Mouse (Mus musculus): ENCODE results near the gene Atf7ip. TPM values are rescaled to one million over a fixed set of nuclear protein-coding genes. Genes with fewer than 3 reads are reported as not detected.

The Atf7ip gene
- polyA plus RNA-seq, 1 experiment from 2014 or later = 38.2 TPM

GRCm38 (mm10) chr6:136631519-136631918, 125.6 kb downstream of the Atf7ip start:
- H3K36me3 ChIP-seq (ENCODE audit: control insufficient read depth, insufficient read depth, low read length) = no peaks in the 10 kb centered on the region

GRCm38 (mm10) chr6:136631945-136632534, 126.1 kb downstream of the Atf7ip start:
- 87% methylated on average over 13 of the region's 13 CpGs for WGBS
- no peak for ATAC-seq
- Histone ChIP-seq H3K27me3 (ENCODE audit: control insufficient read depth, insufficient read depth, low read depth, low read length) (no peaks in the 10 kb centered on the region), H3K27ac (ENCODE audit: low read length) (no peak overlapping the region), H3K4me1 (ENCODE audit: control insufficient read depth, insufficient read depth, low read length) (no peaks in the 10 kb centered on the region; the same call in 1 of the 2 replicates), H3K36me3 (ENCODE audit: control insufficient read depth, insufficient read depth, low read length) (no peaks in the 10 kb centered on the region), H3K9ac (ENCODE audit: low read depth, low read length) (no peak overlapping the region), H3K4me2 (ENCODE audit: low read length) (no peak overlapping the region), H3K4me3 (ENCODE audit: low read depth, low read length) (no peak overlapping the region), H3K9me3 (replicated peaks; ENCODE audit: control insufficient read depth, low read length, poor library complexity, severe bottlenecking) (no peaks in the 10 kb centered on the region)

More at GRCm38 (mm10) chr6:136631519-136631918, 125.6 kb downstream of the Atf7ip start:
- H3K4me1 ChIP-seq (ENCODE audit: control insufficient read depth, insufficient read depth, low read length) = no peaks in the 10 kb centered on the region; the same call in 1 of the 2 replicates
- H3K27me3 ChIP-seq (ENCODE audit: control insufficient read depth, insufficient read depth, low read depth, low read length) = no peaks in the 10 kb centered on the region
- H3K9me3 ChIP-seq (replicated peaks; ENCODE audit: control insufficient read depth, low read length, poor library complexity, severe bottlenecking) = no peaks in the 10 kb centered on the region
- H3K4me3 ChIP-seq (ENCODE audit: low read depth, low read length) = no peak overlapping the region
- ATAC-seq = no peak
- 91% methylated on average over 8 of the region's 8 CpGs for WGBS
- no peak overlapping the region for H3K9ac ChIP-seq (ENCODE audit: low read depth, low read length)
- H3K27ac ChIP-seq (ENCODE audit: low read length) = no peak overlapping the region
- H3K4me2 ChIP-seq (ENCODE audit: low read length) = no peak overlapping the region

GRCm38 (mm10) chr6:136633154-136633553, 127.2 kb downstream of the Atf7ip start:
- Histone ChIP-seq H3K27me3 (ENCODE audit: control insufficient read depth, insufficient read depth, low read depth, low read length) (no peaks in the 10 kb centered on the region), H3K27ac (ENCODE audit: low read length) (no peak overlapping the region), H3K4me2 (ENCODE audit: low read length) (no peak overlapping the region), H3K4me3 (ENCODE audit: low read depth, low read length) (no peak overlapping the region), H3K9me3 (replicated peaks; ENCODE audit: control insufficient read depth, low read length, poor library complexity, severe bottlenecking) (no peaks in the 10 kb centered on the region), H3K4me1 (ENCODE audit: control insufficient read depth, insufficient read depth, low read length) (no peaks in the 10 kb centered on the region; the same call in 1 of the 2 replicates), H3K9ac (ENCODE audit: low read depth, low read length) (no peak overlapping the region), H3K36me3 (ENCODE audit: control insufficient read depth, insufficient read depth, low read length) (no peaks in the 10 kb centered on the region)
- WGBS = 90% methylated on average over 3 of the region's 3 CpGs
- ATAC-seq = no peak

GRCm38 (mm10) chr6:136633719-136634118, 127.8 kb downstream of the Atf7ip start:
- H3K36me3 ChIP-seq (ENCODE audit: control insufficient read depth, insufficient read depth, low read length) = no peaks in the 10 kb centered on the region

GRCm38 (mm10) chr6:136634982-136635381, 129.0 kb downstream of the Atf7ip start:
- H3K27ac ChIP-seq (ENCODE audit: low read length) = no peak overlapping the region
- H3K9ac ChIP-seq (ENCODE audit: low read depth, low read length) = no peak overlapping the region
- no peak overlapping the region for H3K4me2 ChIP-seq (ENCODE audit: low read length)
- ATAC-seq = no peak
- H3K4me3 ChIP-seq (ENCODE audit: low read depth, low read length) = no peak overlapping the region
- H3K27me3 ChIP-seq (ENCODE audit: control insufficient read depth, insufficient read depth, low read depth, low read length) = no peaks in the 10 kb centered on the region
- H3K4me1 ChIP-seq (ENCODE audit: control insufficient read depth, insufficient read depth, low read length) = no peaks in the 10 kb centered on the region
- WGBS = 70% methylated on average over 3 of the region's 3 CpGs
- no peaks in the 10 kb centered on the region for H3K9me3 ChIP-seq (replicated peaks; ENCODE audit: control insufficient read depth, low read length, poor library complexity, severe bottlenecking)
- no peaks in the 10 kb centered on the region for H3K36me3 ChIP-seq (ENCODE audit: control insufficient read depth, insufficient read depth, low read length)

More at GRCm38 (mm10) chr6:136633719-136634118, 127.8 kb downstream of the Atf7ip start:
- ATAC-seq = no peak
- H3K27ac ChIP-seq (ENCODE audit: low read length) = no peak overlapping the region
- H3K4me3 ChIP-seq (ENCODE audit: low read depth, low read length) = no peak overlapping the region
- no peaks in the 10 kb centered on the region for H3K4me1 ChIP-seq (ENCODE audit: control insufficient read depth, insufficient read depth, low read length)
- no peaks in the 10 kb centered on the region for H3K9me3 ChIP-seq (replicated peaks; ENCODE audit: control insufficient read depth, low read length, poor library complexity, severe bottlenecking)
- no peak overlapping the region for H3K9ac ChIP-seq (ENCODE audit: low read depth, low read length)
- no peak overlapping the region for H3K4me2 ChIP-seq (ENCODE audit: low read length)
- WGBS = 78% methylated on average over 6 of the region's 6 CpGs
- no peaks in the 10 kb centered on the region for H3K27me3 ChIP-seq (ENCODE audit: control insufficient read depth, insufficient read depth, low read depth, low read length)

- no peak overlapping the region for H3K27ac ChIP-seq (ENCODE audit: low read length)
- no peaks in the 10 kb centered on the region for H3K4me1 ChIP-seq (ENCODE audit: control insufficient read depth, insufficient read depth, low read length)
- no peak for ATAC-seq
- no peak overlapping the region for H3K4me3 ChIP-seq (ENCODE audit: low read depth, low read length)
- H3K4me2 ChIP-seq (ENCODE audit: low read length) = no peak overlapping the region
- no peaks in the 10 kb centered on the region for H3K9me3 ChIP-seq (replicated peaks; ENCODE audit: control insufficient read depth, low read length, poor library complexity, severe bottlenecking)
- H3K27me3 ChIP-seq (ENCODE audit: control insufficient read depth, insufficient read depth, low read depth, low read length) = no peaks in the 10 kb centered on the region
- H3K36me3 ChIP-seq (ENCODE audit: control insufficient read depth, insufficient read depth, low read length) = no peaks in the 10 kb centered on the region
- 92% methylated on average over 2 of the region's 2 CpGs for WGBS
- H3K9ac ChIP-seq (ENCODE audit: low read depth, low read length) = no peak overlapping the region
Measured at GRCm38 (mm10) chr6:136644171-136644570, 138.2 kb downstream of the Atf7ip start.

GRCm38 (mm10) chr6:136645754-136646153, 139.8 kb downstream of the Atf7ip start:
- no peak overlapping the region for H3K4me2 ChIP-seq (ENCODE audit: low read length)
- H3K36me3 ChIP-seq (ENCODE audit: control insufficient read depth, insufficient read depth, low read length) = no peaks in the 10 kb centered on the region
- H3K4me1 ChIP-seq (ENCODE audit: control insufficient read depth, insufficient read depth, low read length) = no peaks in the 10 kb centered on the region
- H3K27me3 ChIP-seq (ENCODE audit: control insufficient read depth, insufficient read depth, low read depth, low read length) = no peaks in the 10 kb centered on the region
- no peak overlapping the region for H3K4me3 ChIP-seq (ENCODE audit: low read depth, low read length)
- no peaks in the 10 kb centered on the region for H3K9me3 ChIP-seq (replicated peaks; ENCODE audit: control insufficient read depth, low read length, poor library complexity, severe bottlenecking)
- 66% methylated on average over 9 of the region's 9 CpGs for WGBS
- no peak for ATAC-seq
- H3K9ac ChIP-seq (ENCODE audit: low read depth, low read length) = no peak overlapping the region
- no peak overlapping the region for H3K27ac ChIP-seq (ENCODE audit: low read length)

- Histone ChIP-seq H3K4me3 (ENCODE audit: low read depth, low read length) (no peak overlapping the region), H3K27me3 (ENCODE audit: control insufficient read depth, insufficient read depth, low read depth, low read length) (no peaks in the 10 kb centered on the region), H3K9ac (ENCODE audit: low read depth, low read length) (no peak overlapping the region), H3K27ac (ENCODE audit: low read length) (no peak overlapping the region), H3K4me2 (ENCODE audit: low read length) (no peak overlapping the region), H3K9me3 (replicated peaks; ENCODE audit: control insufficient read depth, low read length, poor library complexity, severe bottlenecking) (no peaks in the 10 kb centered on the region), H3K36me3 (ENCODE audit: control insufficient read depth, insufficient read depth, low read length) (no peaks in the 10 kb centered on the region), H3K4me1 (ENCODE audit: control insufficient read depth, insufficient read depth, low read length) (no peaks in the 10 kb centered on the region)
- ATAC-seq = no peak
- 31% methylated on average over 6 of the region's 6 CpGs for WGBS
Measured at GRCm38 (mm10) chr6:136646207-136646606, 140.2 kb downstream of the Atf7ip start.

- Histone ChIP-seq H3K36me3 (ENCODE audit: control insufficient read depth, insufficient read depth, low read length) (no peaks in the 10 kb centered on the region), H3K4me3 (ENCODE audit: low read depth, low read length) (no peak overlapping the region), H3K4me1 (ENCODE audit: control insufficient read depth, insufficient read depth, low read length) (no peaks in the 10 kb centered on the region), H3K4me2 (ENCODE audit: low read length) (no peak overlapping the region), H3K27me3 (ENCODE audit: control insufficient read depth, insufficient read depth, low read depth, low read length) (no peaks in the 10 kb centered on the region), H3K9me3 (replicated peaks; ENCODE audit: control insufficient read depth, low read length, poor library complexity, severe bottlenecking) (no peaks in the 10 kb centered on the region), H3K27ac (ENCODE audit: low read length) (no peak overlapping the region), H3K9ac (ENCODE audit: low read depth, low read length) (no peak overlapping the region)
- WGBS = 81% methylated on average over 10 of the region's 10 CpGs
- ATAC-seq = no peak
Measured at GRCm38 (mm10) chr6:136647455-136647861, 141.5 kb downstream of the Atf7ip start.
